Mouse (Mus musculus) small intestine, adult 2 months (tissue): ENCODE results near the gene Syne4. TPM values are rescaled to one million over a fixed set of nuclear protein-coding genes. Genes with fewer than 3 reads are reported as not detected.

Source experiments
- H3K27ac ChIP-seq: fragments of 200-500 bp; 2 replicates; pipeline ENCODE4 v1.5.1; 2012; ENCODE audit warnings: low read depth, low read length, control low read depth, inconsistent platforms; ENCODE audit not compliant: insufficient read depth
- H3K27me3 ChIP-seq: fragments of 200-500 bp; 2 replicates; pipeline ENCODE4 v1.6.1; 2012; ENCODE audit warnings: mild to moderate bottlenecking, moderate library complexity, low read length, inconsistent platforms; ENCODE audit not compliant: control insufficient read depth, insufficient read depth
- H3K36me3 ChIP-seq: fragments of 200-500 bp; 2 replicates; pipeline ENCODE4 v1.6.1; 2012; ENCODE audit warnings: mild to moderate bottlenecking, low read length, control low read depth, inconsistent platforms; ENCODE audit not compliant: control insufficient read depth, insufficient read depth
- H3K4me1 ChIP-seq: fragments of 200-500 bp; 2 replicates; pipeline ENCODE4 v1.6.1; 2012; ENCODE audit warnings: low read length, inconsistent platforms, mixed read lengths; ENCODE audit not compliant: control insufficient read depth, insufficient read depth, insufficient read length
- H3K4me3 ChIP-seq: fragments of 200-500 bp; 2 replicates; pipeline ENCODE4 v1.5.1; 2012; ENCODE audit warnings: low read depth, mild to moderate bottlenecking, control low read depth, inconsistent platforms, low read length, moderate library complexity
- CTCF ChIP-seq: fragments of 200-500 bp; IDR thresholded peaks from 2 replicates; pipeline ENCODE4 v1.5.1; 2012; ENCODE audit warnings: low read depth, mild to moderate bottlenecking, control low read depth, inconsistent platforms, low read length, moderate library complexity, mixed read lengths; ENCODE audit not compliant: insufficient replicate concordance, insufficient read length; ENCODE audit errors: extremely low read depth
- POLR2A ChIP-seq: fragments of 200-500 bp; IDR thresholded peaks from 2 replicates; pipeline ENCODE4 v1.6.1; 2012; ENCODE audit warnings: low read depth, mild to moderate bottlenecking, control low read depth, inconsistent platforms, low read length, moderate library complexity
- whole genome bisulfite sequencing: fragments of 180-500 bp; shearing (Covaris S2); methylation state at CpG from one replicate; pipeline ENCODE4 v1.1.7; 2018; 5-methylcytosine and 5-hydroxymethylcytosine counted together
- polyA plus RNA-seq: library from polyadenylated mRNA; depleted of rRNA; stranded (reverse); fragments of >200 nt; gene quantifications from 2 replicates; pipeline ENCODE4 v1.2.3, GENCODE M21; 2012

Gene Syne4
- polyA plus RNA-seq, 1 experiment = 13.5 TPM

- H3K4me3 ChIP-seq = no peak overlapping the region
Measured at GRCm38 (mm10) chr7:30346635-30347379, 32.2 kb downstream of the Syne4 start.

GRCm38 (mm10) chr7:30347828-30348227 lies 33.2 kb downstream of the Syne4 start:
- TF ChIP-seq POLR2A = no peak
- TF ChIP-seq CTCF = peak; percentile 79
- Histone ChIP-seq H3K36me3 (no peaks in the 10 kb centered on the region), H3K27ac (no peak overlapping the region), H3K4me1 (peaks cover 17% of the 10 kb centered on the region; the same call in 1 of the 2 replicates), H3K27me3 (no peaks in the 10 kb centered on the region), H3K4me3 (no peak overlapping the region)
- 2% methylated on average over 30 of the region's 30 CpGs for WGBS

More at GRCm38 (mm10) chr7:30346635-30347379, 32.2 kb downstream of the Syne4 start:
- Histone ChIP-seq H3K36me3 (no peaks in the 10 kb centered on the region), H3K4me1 (peaks cover 7% of the 10 kb centered on the region; the same call in 1 of the 2 replicates), H3K27me3 (no peaks in the 10 kb centered on the region), H3K27ac (no peak overlapping the region)
- TF ChIP-seq POLR2A (no peak), CTCF (no peak)
- 21% methylated on average over 21 of the region's 21 CpGs for WGBS

- Histone ChIP-seq H3K4me3 (no peak overlapping the region; the same call in 1 of the 2 replicates), H3K4me1 (peaks cover 31% of the 10 kb centered on the region), H3K36me3 (peaks cover 2% of the 10 kb centered on the region; the same call in 1 of the 2 replicates), H3K27me3 (no peaks in the 10 kb centered on the region), H3K27ac (peak overlapping the region; percentile 61)
- TF ChIP-seq POLR2A (no peak), CTCF (peak; percentile 69; the same call in 1 of the 2 replicates)
- WGBS = 5% methylated on average over 6 of the region's 6 CpGs
Measured at GRCm38 (mm10) chr7:30353279-30353822, 38.7 kb downstream of the Syne4 start.

GRCm38 (mm10) chr7:30354059-30354458 lies 39.5 kb downstream of the Syne4 start:
- Histone ChIP-seq H3K36me3 (peaks cover 2% of the 10 kb centered on the region; the same call in 1 of the 2 replicates), H3K4me1 (peaks cover 31% of the 10 kb centered on the region), H3K4me3 (no peak overlapping the region), H3K27me3 (no peaks in the 10 kb centered on the region), H3K27ac (no peak overlapping the region)
- WGBS = 62% methylated on average over 4 of the region's 4 CpGs
- no peak for TF ChIP-seq CTCF
- TF ChIP-seq POLR2A = no peak

GRCm38 (mm10) chr7:30358378-30359186 lies 44.0 kb downstream of the Syne4 start:
- Histone ChIP-seq H3K4me1 (peaks cover 26% of the 10 kb centered on the region), H3K36me3 (peaks cover 2% of the 10 kb centered on the region; the same call in 1 of the 2 replicates), H3K27ac (peak overlapping the region; percentile 94), H3K4me3 (peak overlapping the region; percentile 64; the same call in 1 of the 2 replicates), H3K27me3 (no peaks in the 10 kb centered on the region)
- WGBS = 32% methylated on average over 7 of the region's 7 CpGs
- TF ChIP-seq POLR2A (no peak), CTCF (no peak)

- TF ChIP-seq CTCF (no peak), POLR2A (no peak)
- 34% methylated on average over 31 of the region's 31 CpGs for WGBS
- Histone ChIP-seq H3K27me3 (no peaks in the 10 kb centered on the region), H3K36me3 (peaks cover 2% of the 10 kb centered on the region; the same call in 1 of the 2 replicates), H3K27ac (peak overlapping the region; percentile 90), H3K4me1 (peaks cover 23% of the 10 kb centered on the region), H3K4me3 (peak overlapping the region; percentile 64)
Measured at GRCm38 (mm10) chr7:30359276-30359865, 44.8 kb downstream of the Syne4 start.
